21 mouse cellular contexts compared by ENCODE assay signal in genomic region chr2:178423223-178423622, GRCm38 (mm10). TPM values are rescaled to one million over a fixed set of nuclear protein-coding genes. Genes with fewer than 3 reads are reported as not detected.
DNase-seq lines count a peak whose midpoint lies in the region; TF ChIP-seq lines count a peak whose summit lies in the region.
"Had no signal": no experiment of that assay in that cellular context is flagged by ENCODE, and none has a peak within 500 bp of the region (broad histone marks: within the 10 kb centered on the region; RNA-seq: fewer than 3 reads in every experiment).

No protein-coding gene starts in this region.

- no peak overlapping the region for H3K27ac ChIP-seq in left cerebral cortex, adult 2 months
- H3K27ac ChIP-seq: embryonic facial prominence, embryonic 13.5 days; liver, embryonic 15.5 days; stomach, embryonic 15.5 days had no signal

- intact Hi-C loops in left cerebral cortex, adult 2 months (cut with DNase I), result loop anchor here (10.0 kb wide), 1 partner anchor 242 kb away; no protein-coding TSS in a partner anchor

- no peak for TF ChIP-seq CTCF in left cerebral cortex, adult 2 months (IDR thresholded peaks at IDR 0.05)

- peak; percentile 1 for DNase-seq in frontal cortex, postnatal 25 days (ENCODE audit: low spot score in 2 of 2)
- DNase-seq in frontal cortex, adult 2 months (ENCODE audit: extremely low spot score in 1 of 2, low spot score in 1 of 2), result no peak
- DNase-seq in left cerebral cortex, adult 2 months (ENCODE audit: extremely low spot score in 1 of 2, low spot score in 2 of 2), result peak; percentile 4 to 5
- no peak for DNase-seq in left cerebral cortex, adult 11 months (ENCODE audit: low spot score)
- DNase-seq in spleen, postnatal 4 days (ENCODE audit: low spot score in 2 of 2), result peak; percentile 1 to 25
- DNase-seq in spleen, adult 18-20 months, result no peak
- DNase-seq in adrenal gland, postnatal 14 days, result no peak
- DNase-seq in cerebellum, adult 8-10 months, result no peak
- DNase-seq: adrenal gland, postnatal 10 days; cerebellum, adult 18-20 months; gastrocnemius, postnatal 14 days; kidney, adult 9 months; kidney, postnatal 4 days; lung, postnatal 10 days; thymus, postnatal 14 days had no signal

- H3K4me3 ChIP-seq in left cerebral cortex, adult 2 months, result no peak overlapping the region
- H3K4me3 ChIP-seq: embryonic facial prominence, embryonic 13.5 days; liver, embryonic 15.5 days; stomach, embryonic 15.5 days had no signal

RNA-seq across cellular contexts. Expression of gene Cdh26, which starts 7.1 kb away (rescaled TPM):
- polyA plus RNA-seq in frontal cortex, adult 2 months (2012; rRNA removed), result 0.80 and 1.3 TPM in 2 replicates
- under 1 TPM; 0.16 to 0.36 TPM for total RNA-seq in left cerebral cortex, adult 2 months (2021)
- 0.11 TPM in 1 of 2 replicates, not detected in the other for total RNA-seq in adrenal gland, postnatal 14 days (2021)
- total RNA-seq: CH12.LX; gastrocnemius, postnatal 14 days; heart, adult 8-10 months; hematopoietic stem cell, adult 5-6 weeks had no signal

RNA-seq across cellular contexts. Expression of gene Fam217b, which starts 8.9 kb away (rescaled TPM):
- 28.1 and 29.5 TPM in 2 replicates for polyA plus RNA-seq in frontal cortex, adult 2 months (2012; rRNA removed)
- 10 to 100 TPM; 55.1 to 60.2 TPM for total RNA-seq in left cerebral cortex, adult 2 months (2021)
- total RNA-seq in adrenal gland, postnatal 14 days (2021), result 4.8 and 5.3 TPM in 2 replicates

RNA-seq across cellular contexts. Expression of gene Ppp1r3d, which starts 9.0 kb away (rescaled TPM):
- polyA plus RNA-seq in frontal cortex, adult 2 months (2012; rRNA removed), result 5.8 and 5.9 TPM in 2 replicates
- total RNA-seq in left cerebral cortex, adult 2 months (2021), result 1 to 10 TPM; 7.6 to 8.1 TPM
- 7.2 and 8.3 TPM in 2 replicates for total RNA-seq in adrenal gland, postnatal 14 days (2021)
- total RNA-seq: CH12.LX had no signal

RNA-seq across cellular contexts. Expression of gene Sycp2, which starts 15.7 kb away (rescaled TPM):
- 0.74 and 0.92 TPM in 2 replicates for polyA plus RNA-seq in frontal cortex, adult 2 months (2012; rRNA removed)
- 1 to 10 TPM; 1.1 to 1.4 TPM for total RNA-seq in left cerebral cortex, adult 2 months (2021)
- total RNA-seq in adrenal gland, postnatal 14 days (2021), result 0.15 TPM in 1 of 2 replicates, not detected in the other
- total RNA-seq: CH12.LX had no signal
- polyA plus RNA-seq: liver, embryonic 15.5 days had no signal

Comparison
In these comparisons a context has a peak if more than half of its experiments do, and no peak if none do; other contexts are left out.
1. DNase-seq: peak in frontal cortex, postnatal 25 days (2 of 2), left cerebral cortex, adult 2 months (2 of 2) and spleen, postnatal 4 days (2 of 2); none in frontal cortex, adult 2 months (0 of 2), left cerebral cortex, adult 11 months (single experiment), spleen, adult 18-20 months (0 of 2), adrenal gland, postnatal 14 days (single experiment) and cerebellum, adult 8-10 months (single experiment).